Mouse (Mus musculus) hindbrain, embryonic 16.5 days (tissue): ENCODE measurements at regions not wholly inside any gene's neighbourhood (a gene's known extent, or its start where the extent isn't known, plus 50 kb on each side); places are given as distances from the start of the nearest gene placed in this dataset.

Experiments used
- ATAC-seq: fragments of 200-750 bp; cut with Nextera tagmentation; 2 replicates; pipeline ENCODE4 v1.8.0; 2017; ENCODE audit warnings: moderate TSS enrichment, moderate library complexity
- H3K27ac ChIP-seq: fragments of 300-500 bp; sonication (generic); 2 replicates; pipeline ENCODE4 v1.5.1; 2014; ENCODE audit warnings: low read depth, mild to moderate bottlenecking, control low read depth, low read length, moderate library complexity
- H3K27me3 ChIP-seq: fragments of 300-500 bp; sonication (generic); replicated peaks from 2 replicates; pipeline ENCODE4 v1.6.1; 2014; ENCODE audit warnings: low read length; ENCODE audit not compliant: control insufficient read depth, insufficient read depth
- H3K36me3 ChIP-seq: fragments of 300-500 bp; sonication (generic); 2 replicates; pipeline ENCODE4 v1.6.1; 2014; ENCODE audit warnings: mild to moderate bottlenecking, low read length, moderate library complexity, mixed read lengths; ENCODE audit not compliant: control insufficient read depth, insufficient read depth
- H3K4me1 ChIP-seq: fragments of 300-500 bp; sonication (generic); 2 replicates; pipeline ENCODE4 v1.6.1; 2014; ENCODE audit warnings: low read depth, low read length; ENCODE audit not compliant: control insufficient read depth, insufficient read depth
- H3K4me2 ChIP-seq: fragments of 300-500 bp; sonication (generic); 2 replicates; pipeline ENCODE4 v1.6.1; 2014; ENCODE audit warnings: mild to moderate bottlenecking, low read length, control low read depth, moderate library complexity
- H3K4me3 ChIP-seq: fragments of 300-500 bp; sonication (generic); 2 replicates; pipeline ENCODE4 v1.5.1; 2014; ENCODE audit warnings: mild to moderate bottlenecking, low read length, control low read depth, moderate library complexity
- H3K9ac ChIP-seq: fragments of 300-500 bp; sonication (generic); 2 replicates; pipeline ENCODE4 v1.6.1; 2014; ENCODE audit warnings: low read depth, mild to moderate bottlenecking, control low read depth, low read length, moderate library complexity
- H3K9me3 ChIP-seq: fragments of 300-500 bp; sonication (generic); 2 replicates; pipeline ENCODE4 v1.6.1; 2014; ENCODE audit warnings: mild to moderate bottlenecking, low read length, moderate library complexity; ENCODE audit not compliant: control insufficient read depth
- WGBS: fragments of 180-500 bp; shearing (Covaris S2); extraction: QIAGEN DNeasy Blood & Tissue Kit; methylation state at CpG from one replicate; pipeline ENCODE4 v1.1.7; 2014; 5-methylcytosine and 5-hydroxymethylcytosine counted together

GRCm38 (mm10) chr2:136652206-136653003 lies 60.8 kb upstream of the Snap25 start:
- Histone ChIP-seq H3K9me3 (no peaks in the 10 kb centered on the region), H3K4me2 (no peak overlapping the region), H3K27me3 (no peaks in the 10 kb centered on the region), H3K27ac (no peak overlapping the region), H3K9ac (no peak overlapping the region), H3K4me1 (no peaks in the 10 kb centered on the region; the same call in 1 of the 2 replicates), H3K36me3 (no peaks in the 10 kb centered on the region), H3K4me3 (no peak overlapping the region)
- WGBS = 92% methylated on average over 5 of the region's 5 CpGs
- no peak for ATAC-seq
